Mouse (Mus musculus): Measurements from ENCODE around the gene Zfp212. TPM values are rescaled to one million over a fixed set of nuclear protein-coding genes. Genes with fewer than 3 reads are reported as not detected.

The Zfp212 gene
- total RNA-seq (2021): 10 to 100 TPM; 18.5 to 20.5 TPM

- intact Hi-C loops (cut with DNase I): no loop called here
- DNase-seq: peak; percentile 90
Measured at GRCm38 (mm10) chr6:47920447-47921340, at the start of gene Zfp212. Gene Zfp212 (plus strand): TSS chr6:47920476.

- intact Hi-C loops (cut with DNase I): no loop called here
- DNase-seq: no peak
Measured at GRCm38 (mm10) chr6:47872266-47872665, 48.0 kb upstream of the Zfp212 start.

- intact Hi-C loops (cut with DNase I): no loop called here
- DNase-seq: no peak
Measured at GRCm38 (mm10) chr6:47877058-47877457, 43.2 kb upstream of the Zfp212 start, which contains the start of gene Zfp282. Gene Zfp282 (plus strand): TSS chr6:47877204.

GRCm38 (mm10) chr6:47877461-47878132, 42.7 kb upstream of the Zfp212 start:
- intact Hi-C loops (cut with DNase I): no loop called here
- DNase-seq: peak; percentile 94

DNA sequence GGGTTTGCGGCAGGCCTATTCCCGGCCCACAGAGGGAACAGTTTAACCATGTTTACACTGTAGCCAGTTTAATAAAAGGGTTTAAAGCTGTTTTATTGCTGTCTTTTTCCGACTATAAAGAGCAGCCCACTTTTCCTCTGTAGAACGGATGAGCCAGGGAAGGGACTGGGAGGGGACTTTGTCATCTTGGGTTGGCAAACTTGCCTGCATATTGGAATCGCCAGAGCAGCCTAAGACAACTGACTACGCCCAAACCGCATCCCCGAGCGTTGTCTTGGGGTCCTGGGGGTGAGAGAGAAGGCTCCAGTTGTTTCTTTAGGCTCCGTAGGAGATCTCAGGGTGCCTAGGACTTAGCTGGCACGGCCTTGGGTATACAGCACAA, 42.2 kb upstream of the Zfp212 start:
- DNase-seq: no peak
- intact Hi-C loops (cut with DNase I): no loop called here

DNA sequence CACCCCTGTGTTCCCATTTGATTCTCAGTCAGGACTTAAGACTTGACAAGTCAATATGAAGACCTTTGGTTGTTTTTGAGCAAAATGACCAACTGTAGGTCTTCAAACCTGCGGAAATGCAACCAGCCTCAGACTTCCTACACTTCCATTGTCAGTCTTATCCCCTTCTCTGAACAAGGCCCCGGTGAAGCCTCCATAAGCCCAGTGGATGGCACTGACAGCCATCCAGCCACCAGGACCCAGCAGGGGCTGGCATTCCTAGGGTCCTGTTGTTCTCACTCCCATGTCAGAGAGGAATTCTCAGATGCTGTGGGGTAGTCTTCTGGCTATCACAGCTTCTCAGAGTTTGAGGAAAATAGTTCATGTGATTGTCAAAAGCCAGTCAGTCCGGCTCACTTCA, 41.7 kb upstream of the Zfp212 start:
- no peak for DNase-seq
- intact Hi-C loops (cut with DNase I): no loop called here

- no peak for DNase-seq
- intact Hi-C loops (cut with DNase I): no loop called here
Measured at GRCm38 (mm10) chr6:47879049-47879716, 41.1 kb upstream of the Zfp212 start.

DNA sequence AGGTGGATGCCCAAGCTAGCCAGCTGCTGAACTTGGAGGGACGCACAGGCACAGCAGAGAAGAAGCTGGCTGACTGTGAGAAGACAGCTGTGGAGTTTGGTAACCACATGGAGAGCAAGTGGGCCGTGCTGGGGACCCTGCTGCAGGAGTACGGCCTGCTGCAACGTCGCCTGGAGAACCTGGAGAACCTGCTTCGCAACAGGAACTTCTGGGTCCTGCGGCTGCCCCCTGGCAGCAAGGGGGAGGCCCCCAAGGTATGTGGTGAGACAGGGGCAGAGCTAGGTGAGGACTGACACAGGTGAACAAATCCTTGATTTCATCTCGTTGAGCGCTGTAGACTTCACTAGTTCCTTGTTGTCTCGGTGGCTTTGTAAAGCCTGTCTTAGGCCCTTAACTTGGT, 40.1 kb upstream of the Zfp212 start:
- intact Hi-C loops (cut with DNase I): no loop called here
- no peak for DNase-seq

DNA sequence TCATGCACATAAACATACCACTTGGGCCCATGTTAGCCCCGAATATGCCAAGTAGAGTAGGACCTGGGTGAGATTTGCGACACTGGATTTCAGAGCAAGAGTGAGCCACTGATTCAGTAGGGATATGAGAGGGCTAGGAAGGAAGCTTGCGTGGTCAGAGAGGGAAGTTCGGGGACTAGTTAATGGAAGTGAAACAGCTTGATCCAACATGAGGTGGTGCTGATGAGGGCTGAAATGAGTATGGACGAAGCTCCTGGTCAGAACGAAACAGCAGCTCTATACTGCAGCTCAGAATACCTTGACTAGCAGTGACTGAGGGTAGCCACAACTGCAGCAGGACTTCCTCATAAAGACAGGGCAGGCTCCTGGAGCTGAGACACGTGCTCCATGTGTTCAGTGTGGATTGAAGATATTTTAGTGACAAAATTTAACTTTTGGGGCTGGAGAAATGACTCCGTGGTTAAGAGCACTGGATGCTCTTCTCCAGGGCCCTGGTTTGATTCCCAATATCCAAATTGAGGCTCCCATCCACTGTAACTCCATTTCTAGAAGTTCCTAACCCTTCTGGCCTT, 31.4 kb upstream of the Zfp212 start:
- no peak for DNase-seq
- intact Hi-C loops (cut with DNase I): no loop called here

DNA sequence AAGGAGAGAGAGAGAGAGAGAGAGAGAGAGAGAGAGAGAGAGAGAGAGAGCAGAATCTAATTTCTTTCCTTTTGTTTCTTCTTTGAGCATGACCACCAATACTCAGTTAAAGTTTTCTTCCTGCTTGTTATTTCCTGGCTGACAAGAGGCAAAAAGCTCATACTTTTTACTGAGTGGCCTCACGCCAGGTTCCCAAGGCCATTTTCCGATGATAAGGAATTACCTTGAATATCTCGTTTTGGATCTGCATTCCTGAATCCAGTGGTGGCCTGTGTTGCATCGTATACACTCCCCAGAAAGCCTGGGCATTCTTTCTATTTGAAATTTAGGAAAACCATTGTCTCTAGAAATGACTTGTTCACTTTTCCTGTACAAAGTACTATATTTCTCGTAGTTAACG, 20.9 kb upstream of the Zfp212 start:
- DNase-seq: no peak
- intact Hi-C loops (cut with DNase I): no loop called here

- intact Hi-C loops (cut with DNase I): no loop called here
- peak; percentile 47 for DNase-seq
Measured at GRCm38 (mm10) chr6:47903587-47903986, 16.7 kb upstream of the Zfp212 start.

DNA sequence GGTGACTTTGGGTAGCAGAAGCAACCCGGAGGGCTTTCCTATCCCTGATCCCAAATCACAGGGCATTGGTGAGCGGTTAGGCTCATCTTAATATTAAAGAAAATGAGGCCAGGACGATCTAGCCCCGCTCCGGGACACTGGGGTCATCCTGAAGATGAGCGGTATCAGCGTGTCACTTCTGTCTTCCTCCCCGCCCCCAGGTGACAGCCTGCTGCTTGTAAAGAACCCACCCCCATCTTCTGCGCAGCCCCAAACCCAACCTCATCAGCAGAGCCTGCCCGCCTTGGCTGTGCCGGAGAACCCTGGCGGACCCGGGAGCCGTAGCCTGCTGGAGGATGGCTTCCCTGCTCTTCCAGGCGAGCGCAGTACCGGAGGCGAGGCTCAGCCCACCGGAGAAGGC, 15.9 kb upstream of the Zfp212 start:
- intact Hi-C loops (cut with DNase I): no loop called here
- DNase-seq: no peak

- no peak for DNase-seq
Measured at GRCm38 (mm10) chr6:47904917-47905695, 15.2 kb upstream of the Zfp212 start.

DNA sequence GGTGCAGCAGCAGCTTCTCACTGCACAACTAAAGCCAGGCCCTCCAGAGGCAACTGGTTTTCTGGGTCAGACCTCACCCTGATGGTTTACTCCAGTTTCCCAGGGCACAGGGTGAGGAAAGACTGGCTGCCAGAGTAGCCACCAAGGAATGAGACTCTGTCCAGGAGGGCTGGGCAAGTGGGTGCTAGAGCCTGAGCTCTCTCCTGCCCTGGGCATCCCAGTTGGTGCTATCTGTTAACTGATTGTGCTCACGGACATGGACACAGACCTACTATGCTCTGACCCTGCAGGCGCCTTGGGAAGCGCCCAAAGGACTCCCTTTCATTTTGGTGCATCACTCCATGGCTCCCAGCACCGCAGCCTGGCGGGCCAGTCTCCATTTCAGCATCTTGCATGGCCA, 13.9 kb upstream of the Zfp212 start:
- no peak for DNase-seq
- intact Hi-C loops (cut with DNase I): no loop called here

More at GRCm38 (mm10) chr6:47904917-47905695, 15.2 kb upstream of the Zfp212 start:
- intact Hi-C loops (cut with DNase I): no loop called here

- DNase-seq: no peak
- intact Hi-C loops (cut with DNase I): no loop called here
Measured at GRCm38 (mm10) chr6:47909007-47909406, 11.3 kb upstream of the Zfp212 start.

DNA sequence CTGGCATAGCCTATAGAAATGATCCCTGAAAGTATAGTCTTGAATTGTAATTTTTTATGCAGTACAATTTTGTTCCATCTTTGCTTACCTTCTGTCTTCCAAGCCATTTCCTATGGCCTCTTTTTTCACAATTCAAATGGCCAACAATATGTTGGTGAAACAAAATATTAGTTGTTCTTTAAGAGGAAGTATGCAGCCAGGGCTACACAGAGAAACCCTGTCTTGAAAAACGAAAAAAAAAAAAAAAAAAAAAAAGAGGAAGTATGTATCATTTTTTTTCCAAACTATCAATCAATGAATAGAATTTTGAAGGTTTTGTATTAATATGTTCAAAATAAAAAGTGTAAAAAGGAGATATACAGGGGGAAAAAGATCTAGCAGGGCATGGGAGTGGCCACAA, 8.6 kb upstream of the Zfp212 start:
- DNase-seq: no peak
- intact Hi-C loops (cut with DNase I): no loop called here

DNA sequence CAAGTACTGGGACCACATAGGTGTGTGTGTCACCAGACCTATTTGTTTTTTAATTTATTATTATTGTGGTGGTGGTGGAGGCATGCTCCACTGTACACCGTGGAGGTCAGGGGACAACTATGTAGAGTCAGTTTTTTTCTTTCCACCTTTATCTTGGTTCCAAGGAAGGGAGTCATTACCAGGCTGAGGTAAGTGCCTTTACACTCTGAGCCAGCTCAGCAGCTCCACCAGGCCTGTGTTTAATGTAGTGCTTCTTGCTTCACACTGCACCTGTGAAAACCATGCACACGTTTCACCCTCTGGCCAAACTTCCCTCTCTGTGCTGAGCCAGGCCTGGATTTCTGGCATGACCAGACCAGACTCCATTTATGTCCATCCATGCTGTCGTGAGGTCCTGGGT, 7.3 kb upstream of the Zfp212 start:
- intact Hi-C loops (cut with DNase I): no loop called here
- no peak for DNase-seq

DNA sequence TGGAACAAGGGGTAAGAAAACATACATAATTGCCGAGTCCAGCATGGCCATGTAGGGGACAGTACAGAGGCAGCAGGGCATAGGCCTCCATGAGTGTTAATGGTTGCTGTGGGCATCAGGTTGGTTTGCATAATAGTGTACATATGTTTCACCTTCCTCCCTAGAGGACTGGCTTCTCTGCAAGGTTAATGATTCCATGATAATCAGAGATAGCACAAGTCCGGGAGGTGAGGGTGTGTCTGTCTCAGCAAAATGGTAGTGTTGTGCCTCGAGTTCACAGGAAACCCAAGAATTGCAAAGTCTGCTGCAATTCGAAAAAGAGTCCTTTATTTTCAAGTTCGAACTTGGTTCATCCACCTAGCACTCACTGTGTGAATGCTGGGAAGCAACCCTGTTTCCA, 3.2 kb upstream of the Zfp212 start:
- intact Hi-C loops (cut with DNase I): no loop called here
- DNase-seq: no peak

- intact Hi-C loops (cut with DNase I): no loop called here
- no peak for DNase-seq
Measured at GRCm38 (mm10) chr6:47918768-47919274, 1.5 kb upstream of the Zfp212 start.
